Mouse (Mus musculus): ENCODE measurements around the gene Cfap61.

- TF ChIP-seq CTCF (IDR thresholded peaks at IDR 0.05; ENCODE audit: borderline replicate concordance, insufficient read depth, low read length) (no peak), POLR2A (IDR thresholded peaks at IDR 0.05; ENCODE audit: low read depth, low read length) (no peak)
Measured at GRCm38 (mm10) chr2:145971237-145972010, 36.8 kb downstream of the Cfap61 start.

Measured in embryonic fibroblast, embryonic 13.5 days (primary cell).